Mouse (Mus musculus) brain, embryonic 14.5 days (tissue): Measurements from ENCODE around the gene 1700022I11Rik.

Experiments used
- CTCF ChIP-seq: fragments of 200-500 bp; IDR thresholded peaks from 2 replicates; pipeline ENCODE4 v1.5.1; 2012; ENCODE audit warnings: inconsistent platforms, mild to moderate bottlenecking, moderate library complexity, borderline replicate concordance; ENCODE audit not compliant: insufficient read depth, insufficient read length; ENCODE audit errors: extremely low read depth
- POLR2A ChIP-seq: fragments of 200-500 bp; IDR thresholded peaks from 2 replicates; pipeline ENCODE4 v1.6.1; 2012; ENCODE audit warnings: mild to moderate bottlenecking, inconsistent platforms, borderline replicate concordance; ENCODE audit not compliant: poor library complexity, insufficient read depth, insufficient read length, severe bottlenecking; ENCODE audit errors: extremely low read depth

- TF ChIP-seq POLR2A, result no peak
- no peak for TF ChIP-seq CTCF
Observed at GRCm38 (mm10) chr4:43030352-43030751, 60.9 kb downstream of the 1700022I11Rik start.
